Comparison of ENCODE assay signal across 12 mouse cellular contexts in genomic region chr1:170512429-170513097, GRCm38 (mm10).
DNase-seq lines count a peak whose midpoint lies in the region; ATAC-seq and TF ChIP-seq lines count a peak whose summit lies in the region.
"Had no signal": no experiment of that assay in that cellular context is flagged by ENCODE, and none has a peak within 500 bp of the region (broad histone marks: within the 10 kb centered on the region; RNA-seq: fewer than 3 reads in every experiment).

No protein-coding gene starts in this region.

- no peaks in the 10 kb centered on the region for H3K9me3 ChIP-seq in hindbrain, embryonic 13.5 days
- no peaks in the 10 kb centered on the region for H3K9me3 ChIP-seq in hindbrain, embryonic 10.5 days
- no peaks in the 10 kb centered on the region for H3K9me3 ChIP-seq in forebrain, embryonic 11.5 days (ENCODE audit: control insufficient read depth, low read length)
- H3K9me3 ChIP-seq in hindbrain, embryonic 16.5 days (ENCODE audit: control insufficient read depth, low read length): no peaks in the 10 kb centered on the region
- H3K9me3 ChIP-seq in neural tube, embryonic 14.5 days (ENCODE audit: control insufficient read depth, low read length): no peaks in the 10 kb centered on the region
- H3K9me3 ChIP-seq: liver, embryonic 13.5 days had no signal

- H3K4me3 ChIP-seq in hindbrain, embryonic 13.5 days: no peak overlapping the region
- no peak overlapping the region for H3K4me3 ChIP-seq in hindbrain, embryonic 10.5 days
- no peak overlapping the region for H3K4me3 ChIP-seq in forebrain, embryonic 11.5 days (ENCODE audit: low read depth, low read length)
- no peak overlapping the region for H3K4me3 ChIP-seq in hindbrain, embryonic 16.5 days (ENCODE audit: low read length)
- no peak overlapping the region for H3K4me3 ChIP-seq in neural tube, embryonic 14.5 days (ENCODE audit: low read depth, low read length)
- no peak overlapping the region for H3K4me3 ChIP-seq in thymus, adult 2 months (ENCODE audit: control insufficient read depth, insufficient read depth, low read length)
- H3K4me3 ChIP-seq: left cerebral cortex, adult 2 months; liver, embryonic 13.5 days had no signal

- DNase-seq in hindbrain, embryonic 10.5 days (ENCODE audit: low spot score): no peak
- peak; percentile 78 for DNase-seq in forebrain, embryonic 11.5 days (ENCODE audit: low spot score)
- no peak for DNase-seq in thymus, postnatal 36 days
- DNase-seq in thymus, adult 2 months: no peak
- no peak for DNase-seq in layer of hippocampus, adult 8-10 months (ENCODE audit: low spot score in 2 of 2)
- DNase-seq: cerebellum, adult 2 months; kidney, adult 2 months; liver, embryonic 13.5 days had no signal

- 45% methylated on average over 3 of the region's 3 CpGs for WGBS in hindbrain, embryonic 13.5 days
- WGBS in hindbrain, embryonic 10.5 days: 62% methylated on average over 3 of the region's 3 CpGs
- WGBS in forebrain, embryonic 11.5 days: 35% methylated on average over 2 of the region's 3 CpGs
- 39% methylated on average over 3 of the region's 3 CpGs for WGBS in hindbrain, embryonic 16.5 days
- WGBS in neural tube, embryonic 14.5 days: 31% methylated on average over 3 of the region's 3 CpGs
- WGBS in thymus, adult 2 months: 85% methylated on average over 3 of the region's 3 CpGs

- TF ChIP-seq CTCF in thymus, adult 2 months (IDR thresholded peaks at IDR 0.05; ENCODE audit: borderline replicate concordance, control insufficient read depth, extremely low read depth, insufficient read depth, low read length, poor library complexity): no peak

- 0 out of 2 replicates have a peak overlapping the region, but pooled peaks have one; percentile 50 for H3K27ac ChIP-seq in hindbrain, embryonic 13.5 days
- no peak overlapping the region for H3K27ac ChIP-seq in hindbrain, embryonic 10.5 days
- peak overlapping the region; percentile 37; the same call in 1 of the 2 replicates for H3K27ac ChIP-seq in forebrain, embryonic 11.5 days (ENCODE audit: low read depth, low read length)
- H3K27ac ChIP-seq in hindbrain, embryonic 16.5 days (ENCODE audit: low read depth, low read length): no peak overlapping the region
- H3K27ac ChIP-seq in neural tube, embryonic 14.5 days (ENCODE audit: low read depth, low read length): no peak overlapping the region
- no peak overlapping the region for H3K27ac ChIP-seq in thymus, adult 2 months (ENCODE audit: control insufficient read depth, insufficient read depth, low read length)
- H3K27ac ChIP-seq: left cerebral cortex, adult 2 months; liver, embryonic 13.5 days had no signal

- no peak for TF ChIP-seq POLR2A in thymus, adult 2 months (IDR thresholded peaks at IDR 0.05; ENCODE audit: control insufficient read depth, extremely low read depth, insufficient read depth, low read length, poor library complexity)

- ATAC-seq in hindbrain, embryonic 13.5 days (ENCODE audit: low FRiP score): peak; percentile 38; the same call in 1 of the 2 replicates
- ATAC-seq in forebrain, embryonic 11.5 days (replicated peaks; ENCODE audit: low FRiP score): peak; percentile 89
- ATAC-seq in hindbrain, embryonic 16.5 days: peak; percentile 83
- peak; percentile 55; the same call in 1 of the 2 replicates for ATAC-seq in neural tube, embryonic 14.5 days (ENCODE audit: low read depth)

- H3K4me1 ChIP-seq in hindbrain, embryonic 13.5 days (replicated peaks): peaks cover 7% of the 10 kb centered on the region
- H3K4me1 ChIP-seq in hindbrain, embryonic 10.5 days (replicated peaks): peaks cover 27% of the 10 kb centered on the region
- peaks cover 3% of the 10 kb centered on the region; the same call in 1 of the 2 replicates for H3K4me1 ChIP-seq in forebrain, embryonic 11.5 days (replicated peaks; ENCODE audit: control insufficient read depth, insufficient read depth, low read length)
- peaks cover 3% of the 10 kb centered on the region; the same call in 1 of the 2 replicates for H3K4me1 ChIP-seq in hindbrain, embryonic 16.5 days (ENCODE audit: control insufficient read depth, insufficient read depth, low read depth, low read length)
- 0 out of 2 replicates have a peak, but pooled peaks cover 4% of the 10 kb centered on the region for H3K4me1 ChIP-seq in neural tube, embryonic 14.5 days (ENCODE audit: control insufficient read depth, insufficient read depth, low read length)
- H3K4me1 ChIP-seq in thymus, adult 2 months (replicated peaks; ENCODE audit: control insufficient read depth, insufficient read depth, low read length): no peaks in the 10 kb centered on the region

- no peak overlapping the region for H3K4me2 ChIP-seq in hindbrain, embryonic 13.5 days
- H3K4me2 ChIP-seq in forebrain, embryonic 11.5 days (ENCODE audit: low read depth, low read length, severe bottlenecking): no peak overlapping the region
- H3K4me2 ChIP-seq in hindbrain, embryonic 16.5 days (ENCODE audit: low read length): no peak overlapping the region
- H3K4me2 ChIP-seq in neural tube, embryonic 14.5 days (ENCODE audit: low read depth, low read length): no peak overlapping the region
- H3K4me2 ChIP-seq: liver, embryonic 13.5 days had no signal

- H3K36me3 ChIP-seq in hindbrain, embryonic 13.5 days: no peaks in the 10 kb centered on the region
- H3K36me3 ChIP-seq in hindbrain, embryonic 10.5 days: no peaks in the 10 kb centered on the region
- no peaks in the 10 kb centered on the region for H3K36me3 ChIP-seq in forebrain, embryonic 11.5 days (ENCODE audit: control insufficient read depth, insufficient read depth, low read length)
- no peaks in the 10 kb centered on the region for H3K36me3 ChIP-seq in hindbrain, embryonic 16.5 days (ENCODE audit: control insufficient read depth, insufficient read depth, low read length)
- H3K36me3 ChIP-seq in neural tube, embryonic 14.5 days (ENCODE audit: control insufficient read depth, insufficient read depth, low read length): no peaks in the 10 kb centered on the region
- no peaks in the 10 kb centered on the region for H3K36me3 ChIP-seq in thymus, adult 2 months (ENCODE audit: control insufficient read depth, insufficient read depth, low read length)
- H3K36me3 ChIP-seq: liver, embryonic 13.5 days had no signal

- no peaks in the 10 kb centered on the region for H3K27me3 ChIP-seq in hindbrain, embryonic 13.5 days
- no peaks in the 10 kb centered on the region for H3K27me3 ChIP-seq in hindbrain, embryonic 10.5 days (ENCODE audit: insufficient read depth, poor library complexity, severe bottlenecking)
- no peaks in the 10 kb centered on the region for H3K27me3 ChIP-seq in forebrain, embryonic 11.5 days (ENCODE audit: control insufficient read depth, insufficient read depth, low read length)
- H3K27me3 ChIP-seq in hindbrain, embryonic 16.5 days (replicated peaks; ENCODE audit: control insufficient read depth, insufficient read depth, low read length): no peaks in the 10 kb centered on the region
- H3K27me3 ChIP-seq in neural tube, embryonic 14.5 days (ENCODE audit: control insufficient read depth, insufficient read depth, low read length): no peaks in the 10 kb centered on the region
- no peaks in the 10 kb centered on the region for H3K27me3 ChIP-seq in thymus, adult 2 months (ENCODE audit: control insufficient read depth, insufficient read depth, low read length)
- H3K27me3 ChIP-seq: liver, embryonic 13.5 days had no signal

- no peak overlapping the region for H3K9ac ChIP-seq in hindbrain, embryonic 13.5 days
- no peak overlapping the region for H3K9ac ChIP-seq in forebrain, embryonic 11.5 days (ENCODE audit: low read length)
- no peak overlapping the region for H3K9ac ChIP-seq in hindbrain, embryonic 16.5 days (ENCODE audit: low read depth, low read length)
- no peak overlapping the region for H3K9ac ChIP-seq in neural tube, embryonic 14.5 days (replicated peaks; ENCODE audit: low read depth, low read length)
- H3K9ac ChIP-seq: liver, embryonic 13.5 days had no signal

Comparison
In these comparisons a context has a peak if more than half of its experiments do, and no peak if none do; other contexts are left out.
1. H3K27ac ChIP-seq: peak in hindbrain, embryonic 13.5 days (single experiment) and forebrain, embryonic 11.5 days (single experiment); none in hindbrain, embryonic 10.5 days (single experiment), hindbrain, embryonic 16.5 days (single experiment), neural tube, embryonic 14.5 days (single experiment) and thymus, adult 2 months (single experiment).
2. ATAC-seq: peak in every context shown above with its lines; median percentile 89 in forebrain, embryonic 11.5 days; 83 in hindbrain, embryonic 16.5 days; 55 in neural tube, embryonic 14.5 days; 38 in hindbrain, embryonic 13.5 days.